Mouse (Mus musculus) mouse embryonic stem cell (cell line): ENCODE measurements around the gene Limch1.

Source experiments
- in situ Hi-C, 2 experiments: fragments of 300-500 bp; cut with MboI; formaldehyde crosslinking; loops; 1 replicate in 1 of 2; 3 replicates in 1 of 2; pipeline ENCODE4 v1.14.3; 2019 to 2020; ENCODE audit warnings: low sequenced_read_pairs in 2 of 2, low pct_unique_long_range_greater_than_20kb in 1 of 2, mixed read lengths in 1 of 2; ENCODE audit not compliant: unreplicated experiment in 1 of 2

Limch1 gene

GRCm38 (mm10) chr5:66937376-66937775 lies 191.7 kb downstream of the Limch1 start:
- in situ Hi-C loops, result no loop called here

DNA sequence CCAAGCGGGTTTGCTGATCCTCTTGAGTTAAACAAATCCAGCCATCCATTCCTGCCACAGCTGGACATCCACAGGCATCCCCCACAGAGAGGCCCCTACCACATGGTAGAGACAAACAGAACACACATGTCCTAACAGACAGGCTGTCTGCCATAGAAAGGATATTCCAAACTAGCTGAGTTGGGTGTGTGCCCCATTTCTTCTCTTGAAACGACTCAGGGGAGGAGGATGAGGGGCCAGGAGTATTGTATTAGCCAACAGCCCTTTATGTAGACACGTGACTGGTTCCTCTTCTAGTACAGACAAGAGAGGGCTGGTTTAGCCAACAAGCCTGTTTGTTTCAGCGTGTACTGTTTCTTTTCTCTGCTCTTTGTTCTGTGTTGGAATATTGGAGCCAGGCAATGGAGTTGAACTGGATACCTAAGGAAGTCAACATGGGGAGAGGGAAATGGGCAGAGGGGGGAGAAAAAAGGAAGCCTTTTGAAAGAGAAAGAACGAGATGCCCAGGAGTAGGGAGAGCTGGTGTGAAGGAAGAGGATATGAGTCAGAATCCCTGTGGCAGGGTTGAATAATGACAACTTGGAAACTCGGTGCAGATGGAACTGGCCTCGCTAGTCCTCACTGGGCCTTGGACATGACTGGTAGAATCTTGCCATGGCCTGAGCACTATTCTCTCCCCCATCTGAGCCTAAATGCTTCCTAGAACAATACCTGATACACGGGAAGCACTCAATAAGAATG lies 196.3 kb downstream of the Limch1 start:
- in situ Hi-C loops, result no loop called here

GRCm38 (mm10) chr5:66942922-66943321 lies 197.3 kb downstream of the Limch1 start:
- in situ Hi-C loops, result no loop called here

DNA sequence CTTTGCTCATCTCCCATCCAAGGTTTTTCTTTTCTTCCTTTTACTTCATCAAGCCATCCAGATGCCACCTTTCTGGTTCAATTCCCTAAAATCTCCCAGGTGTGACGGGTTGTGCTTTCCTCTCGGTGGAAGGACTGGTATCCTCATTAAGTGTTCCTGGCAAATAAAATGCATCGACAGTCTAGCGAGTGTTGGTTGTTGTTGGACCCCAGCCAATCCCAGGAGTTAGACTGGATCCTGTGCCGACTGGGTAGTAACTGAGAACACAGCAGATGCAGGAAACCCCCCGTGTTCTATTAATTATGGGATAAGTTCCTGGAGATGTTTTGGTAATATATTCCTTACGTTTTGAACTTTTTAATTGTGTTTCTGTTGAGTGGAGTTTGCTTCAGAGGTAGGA lies 197.9 kb downstream of the Limch1 start:
- in situ Hi-C loops, result no loop called here

DNA sequence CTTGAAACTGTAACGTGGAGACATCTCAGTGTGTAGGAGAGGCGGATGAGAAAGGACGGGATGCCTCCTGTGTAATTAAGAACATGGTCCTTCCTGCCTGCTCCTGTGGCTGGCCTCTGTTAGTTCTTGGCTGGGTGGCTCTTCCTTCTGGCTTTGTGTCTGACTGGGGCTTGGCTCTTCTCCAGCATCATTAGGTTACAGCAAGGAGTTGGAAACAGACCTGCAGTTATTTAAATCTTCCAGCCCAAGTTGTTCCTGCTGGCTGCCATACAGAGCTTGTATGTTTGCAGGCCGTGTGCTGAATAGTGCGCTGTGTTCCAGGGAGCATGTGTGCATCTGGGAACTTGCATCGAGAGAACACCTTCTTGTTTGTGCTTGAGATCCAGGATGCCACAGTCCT lies 202.3 kb downstream of the Limch1 start:
- in situ Hi-C loops, result no loop called here

- in situ Hi-C loops, result no loop called here
Observed at GRCm38 (mm10) chr5:66949098-66949692, 203.6 kb downstream of the Limch1 start.

GRCm38 (mm10) chr5:66953375-66953774 lies 207.7 kb downstream of the Limch1 start:
- in situ Hi-C loops, result no loop called here

- in situ Hi-C loops, result no loop called here
Observed at GRCm38 (mm10) chr5:66953971-66954644, 208.5 kb downstream of the Limch1 start.

- in situ Hi-C loops, result no loop called here
Observed at GRCm38 (mm10) chr5:66955245-66955644, 209.6 kb downstream of the Limch1 start.

DNA sequence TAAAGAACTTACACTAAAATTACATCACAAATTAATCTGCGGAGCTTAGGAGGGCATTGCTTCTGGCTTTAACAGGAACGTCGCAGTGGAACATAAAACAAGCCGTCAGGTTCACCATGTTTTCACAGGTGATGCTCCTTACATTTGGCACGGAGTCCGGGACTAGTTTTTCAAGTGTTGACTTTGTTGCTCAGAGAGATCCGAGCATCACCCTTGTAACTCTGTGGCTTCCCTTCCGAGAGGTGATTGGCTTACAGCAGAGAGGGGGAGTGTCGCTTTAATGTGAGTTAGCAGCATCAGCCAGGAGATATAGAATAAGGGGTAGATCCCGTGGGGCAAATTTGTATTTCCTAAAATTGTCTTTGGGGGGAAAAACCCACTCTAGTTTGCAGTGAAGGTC lies 212.0 kb downstream of the Limch1 start:
- in situ Hi-C loops, result no loop called here

GRCm38 (mm10) chr5:66958118-66958517 lies 212.5 kb downstream of the Limch1 start:
- in situ Hi-C loops, result no loop called here

DNA sequence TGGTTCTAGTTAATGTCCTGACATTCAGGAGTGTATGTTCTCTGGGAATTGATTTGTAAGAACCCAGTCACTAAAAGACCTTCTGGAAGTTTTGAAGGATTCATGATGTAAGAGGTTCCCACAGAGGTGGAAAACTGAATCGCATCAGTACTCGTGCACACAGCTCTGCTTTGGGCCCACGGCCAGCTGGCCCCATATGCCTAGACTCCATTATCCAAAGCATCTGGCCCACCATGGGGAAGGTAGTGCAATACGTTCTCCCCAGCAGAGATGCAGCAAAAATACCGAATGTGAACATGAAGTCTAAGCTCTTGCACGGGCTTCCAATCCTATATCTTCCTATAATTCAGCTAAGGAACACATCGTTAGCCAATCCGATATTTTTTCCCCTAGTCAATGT lies 214.3 kb downstream of the Limch1 start:
- in situ Hi-C loops, result no loop called here

DNA sequence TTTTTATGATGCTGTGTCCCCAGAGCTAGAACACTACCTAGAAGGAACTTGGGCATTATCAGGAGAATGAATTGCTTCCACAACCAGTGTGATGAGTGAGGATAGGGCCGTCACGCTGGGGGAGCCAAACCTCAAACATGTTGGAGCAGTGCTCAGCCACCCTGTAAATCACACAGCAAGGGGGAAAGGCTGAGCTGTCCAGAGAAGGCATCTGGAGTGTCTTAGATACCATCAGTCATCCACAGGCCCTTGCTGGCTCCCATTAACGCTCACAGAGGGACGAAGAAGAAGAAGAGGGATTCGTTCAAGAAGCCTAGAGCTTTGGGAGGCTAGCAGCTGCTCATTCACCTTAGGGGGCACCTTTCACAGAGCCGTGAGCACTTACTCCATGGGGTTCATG lies 219.8 kb downstream of the Limch1 start:
- in situ Hi-C loops, result no loop called here

- in situ Hi-C loops, result no loop called here
Observed at GRCm38 (mm10) chr5:66967147-66967546, 221.5 kb downstream of the Limch1 start.

GRCm38 (mm10) chr5:66967646-66968045 lies 222.0 kb downstream of the Limch1 start:
- in situ Hi-C loops, result no loop called here

- in situ Hi-C loops, result no loop called here
Observed at GRCm38 (mm10) chr5:66968059-66968833, 222.6 kb downstream of the Limch1 start.

DNA sequence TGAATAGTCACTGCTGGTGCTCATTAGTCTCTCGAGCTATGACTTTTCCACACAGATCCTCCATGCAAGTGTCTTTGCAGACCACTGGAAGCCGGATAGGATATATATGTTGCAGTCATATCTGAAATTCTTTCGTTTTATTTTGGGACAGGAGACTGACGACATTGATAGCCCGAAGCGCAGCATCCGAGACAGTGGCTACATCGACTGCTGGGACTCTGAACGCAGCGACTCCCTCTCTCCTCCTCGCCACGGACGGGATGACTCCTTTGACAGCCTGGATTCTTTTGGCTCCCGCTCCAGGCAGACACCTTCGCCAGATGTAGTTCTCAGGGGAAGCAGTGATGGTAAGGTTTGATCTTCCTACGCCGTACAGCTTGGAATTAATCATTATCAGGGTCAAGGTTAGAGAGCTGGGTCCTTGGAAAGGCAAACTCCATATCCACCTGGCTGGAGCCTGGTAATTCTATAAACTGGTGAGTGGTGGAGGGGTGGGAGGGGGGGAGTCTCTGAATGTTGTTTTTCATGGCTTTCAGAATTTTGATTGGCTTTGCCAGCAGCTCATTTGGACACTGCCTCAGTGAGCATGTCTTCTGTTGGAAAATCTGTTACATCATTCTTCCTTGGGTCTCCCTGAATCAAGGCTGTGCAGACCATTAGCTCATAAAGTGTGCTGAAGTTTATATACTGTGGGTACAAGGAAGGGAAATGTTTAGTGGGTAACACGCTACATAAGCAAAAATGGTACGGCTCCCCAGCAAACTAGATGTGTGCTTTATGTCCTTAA lies 223.5 kb downstream of the Limch1 start:
- in situ Hi-C loops, result no loop called here

- in situ Hi-C loops, result no loop called here
Observed at GRCm38 (mm10) chr5:66975621-66976020, 230.0 kb downstream of the Limch1 start.
